ENCODE assay signal across 25 mouse cellular contexts in the genomic region with DNA sequence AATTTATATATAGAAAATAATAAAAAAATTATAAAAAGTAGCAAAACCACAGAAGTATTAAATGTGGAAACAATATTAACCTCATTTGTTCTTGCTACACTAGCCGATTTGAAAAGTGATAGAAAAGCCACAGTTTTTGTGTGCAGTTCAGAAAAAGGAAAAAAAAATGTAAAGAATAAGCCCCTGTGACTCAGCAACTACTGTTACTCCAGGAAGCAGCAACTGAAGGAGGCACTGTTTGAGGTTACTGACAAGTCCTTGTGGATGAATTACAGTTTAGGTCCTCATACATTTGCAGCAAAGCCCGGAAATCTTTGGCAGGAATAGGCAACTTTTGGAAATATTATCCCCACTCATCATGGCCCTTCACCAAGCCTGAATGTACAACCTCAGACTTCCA. TPM values are rescaled to one million over a fixed set of nuclear protein-coding genes. Genes with fewer than 3 reads are reported as not detected.
"Had no signal": no experiment of that assay in that cellular context is flagged by ENCODE, and none has a peak within 500 bp of the region (broad histone marks: within the 10 kb centered on the region; RNA-seq: fewer than 3 reads in every experiment).

No protein-coding gene starts in this region.

- H3K4me1 ChIP-seq: neural tube, embryonic 13.5 days; neural tube, embryonic 15.5 days; stomach, embryonic 15.5 days had no signal

- H3K9me3 ChIP-seq: neural tube, embryonic 13.5 days; neural tube, embryonic 15.5 days; stomach, embryonic 15.5 days had no signal

- H3K9ac ChIP-seq: neural tube, embryonic 13.5 days; neural tube, embryonic 15.5 days; stomach, embryonic 15.5 days had no signal

- H3K4me3 ChIP-seq: neural tube, embryonic 13.5 days; neural tube, embryonic 15.5 days; stomach, embryonic 15.5 days had no signal

- H3K27ac ChIP-seq: neural tube, embryonic 13.5 days; neural tube, embryonic 15.5 days; stomach, embryonic 15.5 days; stomach, postnatal 0 days had no signal

- H3K4me2 ChIP-seq: neural tube, embryonic 13.5 days; neural tube, embryonic 15.5 days; stomach, embryonic 15.5 days had no signal

- H3K27me3 ChIP-seq: neural tube, embryonic 13.5 days; neural tube, embryonic 15.5 days; stomach, embryonic 15.5 days had no signal

- H3K36me3 ChIP-seq: neural tube, embryonic 13.5 days; neural tube, embryonic 15.5 days; stomach, embryonic 15.5 days had no signal

- DNase-seq: retina, postnatal 1 day; right cerebral cortex, adult 18-20 months; right cerebral cortex, postnatal 14 days; right cerebral cortex, postnatal 25 days; right cerebral cortex, postnatal 4 days; spleen, adult 18-20 months; thymus, adult 18-20 months; thymus, adult 2 months; thymus, postnatal 14 days; thymus, postnatal 25 days; thymus, postnatal 36 days; thymus, postnatal 4 days had no signal

RNA-seq across cellular contexts. Expression of gene Olfr193, which starts 6.4 kb away (rescaled TPM):
- total RNA-seq: neutrophil, adult 5-6 weeks had no signal
- polyA plus RNA-seq: neural tube, embryonic 13.5 days; neural tube, embryonic 14.5 days; neural tube, embryonic 15.5 days; small intestine, adult 2 months; spleen, adult 2 months; stomach, embryonic 14.5 days; stomach, embryonic 15.5 days; stomach, embryonic 16.5 days; stomach, postnatal 0 days; testis, adult 2 months; thymus, adult 2 months; thymus, postnatal 0 days; urinary bladder, adult 2 months had no signal

RNA-seq across cellular contexts. Expression of gene Olfr194, which starts 15.6 kb away (rescaled TPM):
- polyA plus RNA-seq: neural tube, embryonic 13.5 days; neural tube, embryonic 14.5 days; neural tube, embryonic 15.5 days; small intestine, adult 2 months; spleen, adult 2 months; stomach, embryonic 14.5 days; stomach, embryonic 15.5 days; stomach, embryonic 16.5 days; stomach, postnatal 0 days; thymus, adult 2 months; thymus, postnatal 0 days; urinary bladder, adult 2 months had no signal

RNA-seq across cellular contexts. Expression of gene Olfr191, which starts 15.7 kb away (rescaled TPM):
- total RNA-seq: neutrophil, adult 5-6 weeks had no signal
- polyA plus RNA-seq: neural tube, embryonic 13.5 days; neural tube, embryonic 14.5 days; neural tube, embryonic 15.5 days; small intestine, adult 2 months; spleen, adult 2 months; stomach, embryonic 14.5 days; stomach, embryonic 15.5 days; stomach, embryonic 16.5 days; stomach, postnatal 0 days; testis, adult 2 months; thymus, adult 2 months; thymus, postnatal 0 days; urinary bladder, adult 2 months had no signal

RNA-seq across cellular contexts. Expression of gene Olfr190, which starts 27.5 kb away (rescaled TPM):
- polyA plus RNA-seq: neural tube, embryonic 13.5 days; neural tube, embryonic 14.5 days; neural tube, embryonic 15.5 days; small intestine, adult 2 months; spleen, adult 2 months; stomach, embryonic 14.5 days; stomach, embryonic 15.5 days; stomach, embryonic 16.5 days; stomach, postnatal 0 days; testis, adult 2 months; thymus, adult 2 months; thymus, postnatal 0 days; urinary bladder, adult 2 months had no signal

RNA-seq across cellular contexts. Expression of gene Olfr195, which starts 41.5 kb away (rescaled TPM):
- total RNA-seq: neutrophil, adult 5-6 weeks had no signal
- polyA plus RNA-seq: neural tube, embryonic 13.5 days; neural tube, embryonic 14.5 days; neural tube, embryonic 15.5 days; small intestine, adult 2 months; spleen, adult 2 months; stomach, embryonic 14.5 days; stomach, embryonic 15.5 days; stomach, embryonic 16.5 days; stomach, postnatal 0 days; testis, adult 2 months; thymus, adult 2 months; thymus, postnatal 0 days had no signal
